Mouse (Mus musculus): Measurements from ENCODE around the gene Ctnna2. TPM values are rescaled to one million over a fixed set of nuclear protein-coding genes. Genes with fewer than 3 reads are reported as not detected.

Gene Ctnna2
- total RNA-seq, 1 experiment from 2014 or later: 2.2 TPM

DNA sequence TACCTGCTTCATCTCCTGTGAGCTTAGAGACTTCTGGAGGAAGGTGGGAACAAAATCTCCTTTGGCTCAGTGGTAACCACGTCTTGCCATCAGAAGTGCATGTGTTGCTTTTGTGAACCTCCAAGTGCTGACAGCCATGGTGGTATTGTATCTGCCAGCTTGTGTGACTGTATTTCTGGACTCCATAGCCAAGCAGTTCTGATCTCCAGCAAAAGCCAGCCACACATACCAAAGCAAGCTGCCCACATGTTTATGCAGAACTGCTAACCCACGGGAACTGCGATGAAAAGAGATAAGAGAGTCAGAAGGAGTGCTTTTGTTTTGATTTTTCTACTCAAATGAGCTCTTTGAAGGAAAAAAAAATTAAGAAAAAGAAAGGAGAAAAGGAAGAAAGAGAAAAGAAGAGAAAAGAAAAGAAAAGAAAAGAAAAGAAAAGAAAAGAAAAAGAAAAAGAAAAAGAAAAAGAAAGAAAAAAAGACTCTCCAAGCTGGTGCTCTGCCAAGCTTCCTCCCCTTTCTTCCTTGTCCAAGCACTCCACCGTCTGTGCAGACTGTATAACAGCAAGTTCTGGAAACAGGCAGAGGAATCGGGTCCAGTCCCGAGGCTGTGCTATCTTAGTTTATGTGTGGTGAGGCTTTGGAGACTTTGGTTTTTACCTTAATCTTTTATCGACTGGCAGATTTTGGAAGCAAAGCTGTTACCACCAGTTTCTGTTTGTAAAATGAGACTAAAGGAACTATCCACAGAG lies 722.0 kb downstream of the Ctnna2 start:
- DNase-seq: peak; percentile 38

GRCm38 (mm10) chr6:77256348-77256747 lies 723.2 kb downstream of the Ctnna2 start:
- DNase-seq: no peak

GRCm38 (mm10) chr6:77253480-77253879 lies 726.0 kb downstream of the Ctnna2 start:
- DNase-seq: no peak

DNA sequence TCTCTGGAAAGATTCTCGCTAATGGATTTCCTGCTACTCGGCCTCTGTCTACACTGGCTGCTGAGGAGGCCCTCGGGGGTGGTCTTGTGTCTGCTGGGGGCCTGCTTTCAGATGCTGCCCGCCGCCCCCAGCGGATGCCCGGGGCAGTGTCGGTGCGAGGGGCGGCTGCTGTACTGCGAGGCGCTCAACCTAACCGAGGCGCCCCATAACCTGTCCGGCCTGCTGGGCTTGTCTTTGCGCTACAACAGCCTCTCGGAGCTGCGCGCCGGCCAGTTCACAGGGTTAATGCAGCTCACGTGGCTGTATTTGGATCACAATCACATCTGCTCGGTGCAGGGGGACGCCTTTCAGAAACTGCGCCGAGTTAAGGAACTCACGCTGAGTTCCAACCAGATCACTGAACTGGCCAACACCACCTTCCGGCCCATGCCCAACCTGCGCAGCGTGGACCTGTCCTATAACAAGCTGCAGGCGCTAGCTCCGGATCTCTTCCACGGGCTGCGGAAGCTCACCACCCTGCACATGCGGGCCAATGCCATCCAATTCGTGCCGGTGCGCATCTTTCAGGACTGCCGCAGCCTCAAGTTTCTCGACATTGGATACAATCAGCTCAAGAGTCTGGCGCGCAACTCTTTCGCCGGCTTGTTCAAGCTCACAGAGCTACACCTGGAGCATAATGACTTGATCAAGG lies 735.8 kb downstream of the Ctnna2 start:
- DNase-seq: no peak

DNA sequence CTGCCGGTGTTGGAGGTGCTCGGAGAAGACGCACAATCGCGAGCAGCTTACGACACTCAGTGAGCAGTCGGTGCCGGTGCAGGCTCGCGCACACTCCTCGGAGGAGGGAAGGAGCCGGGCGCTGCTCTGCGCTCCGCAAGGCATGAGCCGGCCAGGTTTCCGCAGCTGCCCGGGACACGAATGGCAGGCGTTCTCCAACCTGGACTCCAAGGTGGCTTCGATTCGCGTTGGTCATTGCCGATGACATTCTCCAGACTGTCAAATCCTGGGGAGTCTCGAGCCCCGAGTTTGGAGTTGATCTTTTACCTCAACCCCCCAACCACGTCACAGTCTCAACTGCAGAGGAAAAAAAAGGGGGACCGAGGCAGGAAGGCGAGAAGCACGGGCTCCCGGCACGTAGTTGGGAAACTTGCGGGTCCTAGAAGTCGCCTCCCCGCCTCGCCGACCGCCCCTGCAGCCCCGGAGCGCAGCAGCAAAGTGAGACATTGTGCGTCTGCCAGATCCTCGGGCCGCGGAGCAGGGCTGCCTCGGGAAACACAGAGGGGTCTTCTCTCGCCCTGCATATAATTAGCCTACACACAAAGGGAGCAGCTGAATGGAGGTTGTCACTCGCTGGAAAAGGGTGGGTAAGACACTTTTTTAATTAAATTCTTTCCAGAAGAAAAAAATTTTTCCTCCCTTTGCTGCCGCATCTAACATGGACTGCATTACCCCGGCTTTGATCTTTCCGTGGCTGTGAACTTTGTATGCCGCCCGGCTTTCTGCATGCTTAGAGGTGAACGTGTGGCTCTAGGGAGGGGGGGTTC lies 736.7 kb downstream of the Ctnna2 start, which contains the start of gene Lrrtm1:
Gene Lrrtm1, plus strand, starts transcription at position 89 of the 806 bp plus-strand sequence.
- DNase-seq: peak; percentile 54

- DNase-seq: peak; percentile 51
These were observed 739.1 kb downstream of the Ctnna2 start for GRCm38 (mm10) chr6:77240426-77240825.

DNA sequence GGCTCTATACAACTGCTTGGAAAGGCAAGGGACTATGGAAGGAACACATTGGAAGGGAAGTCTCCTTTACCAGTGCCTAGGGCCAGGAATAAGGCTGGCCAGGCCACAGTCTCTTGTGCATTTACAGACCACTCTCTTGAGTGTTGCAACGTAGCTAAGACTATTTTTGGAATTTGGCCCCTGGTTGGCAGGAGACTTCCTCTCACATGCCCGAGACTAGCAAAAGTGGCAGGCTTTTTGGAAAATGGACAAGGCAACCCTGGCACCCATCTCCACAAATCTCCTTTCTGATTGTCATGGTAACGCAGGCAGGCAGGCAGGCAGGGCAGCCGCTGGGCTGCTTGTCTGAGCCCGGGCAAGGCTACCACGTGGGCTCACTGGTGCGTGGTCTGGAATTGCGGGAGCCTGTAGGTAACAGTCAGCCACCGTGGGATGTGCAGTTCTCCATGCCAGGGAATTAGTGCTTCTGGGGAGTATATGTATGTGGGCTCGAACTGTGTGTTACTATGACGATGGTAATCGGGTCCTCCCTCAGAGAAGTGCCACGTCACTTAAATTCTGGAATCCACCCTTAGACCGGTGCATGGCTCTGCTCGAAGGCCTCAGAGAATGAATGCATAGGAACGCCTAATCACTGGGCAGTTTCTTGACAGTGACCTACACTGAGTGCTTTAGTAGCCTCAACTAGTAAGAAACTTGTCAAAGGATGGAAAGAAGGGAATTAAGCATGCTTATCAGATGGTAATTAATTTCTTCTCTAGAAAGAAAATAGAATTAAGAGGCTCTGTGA lies 756.5 kb downstream of the Ctnna2 start:
- peak; percentile 56 for DNase-seq

- no peak for DNase-seq
These were observed 758.7 kb downstream of the Ctnna2 start for GRCm38 (mm10) chr6:77220776-77221175.

- DNase-seq: no peak
These were observed 760.6 kb downstream of the Ctnna2 start for GRCm38 (mm10) chr6:77218875-77219274.

DNA sequence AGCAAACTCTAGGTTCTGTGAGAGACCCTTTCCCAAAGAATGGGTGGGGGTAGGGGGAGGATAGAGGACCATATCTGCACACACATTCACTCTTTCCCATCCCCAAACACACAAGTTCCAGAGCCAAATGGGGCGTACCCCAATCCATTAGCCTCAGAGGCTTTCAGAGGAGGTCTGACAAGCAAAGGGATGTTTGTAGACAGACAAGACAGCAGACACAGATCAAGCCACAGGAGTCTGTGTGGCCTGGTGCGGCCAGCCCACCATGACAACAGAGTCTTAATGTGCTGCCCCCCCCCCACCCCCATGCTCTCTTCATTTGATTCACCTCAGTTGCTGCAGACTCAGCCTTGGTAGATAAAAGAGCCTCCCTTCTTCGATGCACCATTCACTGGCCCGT lies 764.2 kb downstream of the Ctnna2 start:
- no peak for DNase-seq

- DNase-seq: no peak
These were observed 765.6 kb downstream of the Ctnna2 start for GRCm38 (mm10) chr6:77213757-77214409.

DNA sequence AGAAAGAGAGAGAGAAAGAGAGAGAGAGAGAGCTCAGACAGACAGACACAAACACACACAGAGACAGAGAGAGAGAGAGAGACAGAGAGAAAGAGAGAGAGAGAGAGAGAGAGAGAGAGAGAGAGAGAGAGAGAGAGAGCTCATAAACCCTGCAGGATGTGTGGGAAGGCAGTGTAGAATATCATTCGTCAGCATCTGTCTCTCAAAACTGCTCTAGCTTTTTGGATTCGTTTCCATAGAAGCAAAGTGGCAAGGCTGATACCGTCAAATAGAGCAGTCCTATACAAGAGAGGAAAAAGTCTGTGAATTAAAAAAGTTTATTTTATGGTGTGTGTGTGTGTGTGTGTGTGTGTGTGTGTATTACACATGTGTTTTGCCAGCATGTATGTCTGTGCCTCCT lies 769.6 kb downstream of the Ctnna2 start:
- DNase-seq: no peak

DNA sequence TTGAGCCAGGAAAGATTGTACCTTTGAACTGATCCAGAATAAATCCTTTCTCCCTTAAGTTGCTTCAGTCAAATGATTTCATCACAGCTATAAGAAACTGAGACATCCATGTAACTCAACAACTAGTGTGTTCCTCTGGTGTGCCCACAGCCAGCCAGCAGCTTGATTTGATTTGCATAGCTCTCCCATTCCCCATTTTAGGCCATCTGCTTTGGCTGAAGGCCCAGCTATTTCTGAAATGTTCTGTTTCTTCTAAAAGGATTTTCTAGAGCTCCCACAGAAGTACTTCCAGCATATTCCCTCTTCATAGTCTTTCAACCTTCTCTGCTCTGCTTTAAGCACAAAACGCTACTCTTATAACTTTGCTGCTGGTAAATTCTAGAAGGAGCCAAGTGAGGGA lies 770.3 kb downstream of the Ctnna2 start:
- DNase-seq: no peak

- no peak for DNase-seq
These were observed 780.1 kb downstream of the Ctnna2 start for GRCm38 (mm10) chr6:77199375-77199774.

GRCm38 (mm10) chr6:77196650-77197049 lies 782.8 kb downstream of the Ctnna2 start:
- DNase-seq: no peak

GRCm38 (mm10) chr6:77191635-77192034 lies 787.9 kb downstream of the Ctnna2 start:
- DNase-seq: no peak

DNA sequence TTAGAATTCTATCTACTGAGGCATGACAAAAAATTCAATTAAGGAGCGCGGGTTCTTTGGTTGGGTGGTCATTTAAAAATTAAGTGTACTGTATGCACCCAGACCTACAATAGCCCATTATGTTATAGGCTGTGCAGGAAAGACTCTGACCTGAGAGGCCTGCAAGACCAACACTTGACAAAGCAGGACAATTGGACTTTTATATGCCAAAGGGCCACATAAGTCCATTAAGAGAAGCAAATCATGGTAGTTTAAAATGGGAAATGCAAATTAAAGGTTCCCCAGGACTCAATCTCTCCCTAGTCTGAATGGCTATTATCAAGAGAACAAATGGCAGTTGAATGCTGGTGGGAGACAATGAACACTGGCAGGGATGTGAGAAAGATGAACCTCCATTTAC lies 790.9 kb downstream of the Ctnna2 start:
- DNase-seq: no peak

DNA sequence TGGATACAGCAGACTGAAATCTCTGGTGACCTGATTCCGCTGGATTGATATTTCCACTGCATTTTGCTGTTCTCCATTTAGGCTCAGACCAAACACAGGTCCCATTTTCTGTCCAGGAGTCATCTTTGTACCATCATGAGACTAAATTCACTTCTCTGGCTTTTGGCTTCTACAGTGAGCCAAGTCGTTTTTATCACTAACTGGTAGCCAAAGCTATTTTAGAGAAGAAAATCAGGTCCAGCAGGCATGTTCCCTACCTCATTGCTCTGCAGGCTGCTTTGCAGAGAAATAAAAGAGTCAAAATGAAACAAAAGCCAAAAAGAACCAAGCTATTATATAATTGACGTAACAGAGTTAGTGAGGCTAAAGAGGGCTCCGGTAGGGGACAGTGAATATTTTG lies 793.7 kb downstream of the Ctnna2 start:
- no peak for DNase-seq

- DNase-seq: no peak
These were observed 794.6 kb downstream of the Ctnna2 start for GRCm38 (mm10) chr6:77184896-77185295.

DNA sequence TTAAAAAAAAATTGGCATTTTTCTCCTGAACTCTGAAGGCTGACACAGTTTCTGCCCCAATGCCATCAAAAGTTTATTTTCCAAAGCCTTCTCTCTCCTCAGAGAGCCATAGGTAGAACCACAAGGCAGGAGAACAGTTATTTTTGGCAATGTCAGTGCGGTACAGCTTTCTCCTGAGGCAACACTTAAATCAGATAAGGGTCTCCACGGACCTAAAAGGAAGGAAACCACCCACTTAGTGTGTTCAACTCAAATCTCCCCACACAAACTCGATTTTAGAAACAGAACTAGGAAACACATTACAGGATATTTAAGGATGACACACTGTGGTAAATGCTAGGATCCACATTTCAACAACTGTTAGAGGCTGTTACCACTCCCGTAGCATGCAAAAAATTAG lies 803.7 kb downstream of the Ctnna2 start:
- DNase-seq: no peak

- DNase-seq: no peak
These were observed 822.5 kb downstream of the Ctnna2 start for GRCm38 (mm10) chr6:77157028-77157427.
